Mouse (Mus musculus) kidney, embryonic 15.5 days (tissue): ENCODE data around the gene Gm17651. TPM values are rescaled to one million over a fixed set of nuclear protein-coding genes. Genes with fewer than 3 reads are reported as not detected.

Experiments used
- microRNA-seq: library from miRNA; unstranded; fragments of <30 nt; microRNA quantifications from one replicate; pipeline ENCODE4, GENCODE M21; 2016
- polyA plus RNA-seq: library from polyadenylated mRNA; unstranded; fragments of >200 nt; fragmentation: Nextera tagmentation; extraction: Ambion mirVana; gene quantifications from 2 replicates; pipeline ENCODE4 v1.2.1, GENCODE M21; 2015

Gene Gm17651
- polyA plus RNA-seq, 1 experiment from 2014 or later, result not detected

Small RNAs within 50 kb of the gene (microRNA-seq; reads per million reads assigned to microRNA genes)
- not detected for gene Mir7225

Other genes starting within 250 kb of the Gm17651 start
- 18.3 and 18.5 TPM in 2 replicates for gene Chd1l, start 64.5 kb downstream of the Gm17651 start, polyA plus RNA-seq
- gene Fmo5, start 45.9 kb downstream of the Gm17651 start, polyA plus RNA-seq, result 2.9 and 3.8 TPM in 2 replicates
- gene Prkab2, start 16.5 kb downstream of the Gm17651 start, polyA plus RNA-seq, result 6.1 and 6.5 TPM in 2 replicates
- gene Pde4dip, start 214.0 kb upstream of the Gm17651 start, polyA plus RNA-seq, result 23.2 and 23.5 TPM in 2 replicates
- 130 TPM in 2 replicates for gene Sec22b, start 226.5 kb upstream of the Gm17651 start, polyA plus RNA-seq